Mouse (Mus musculus) testis, adult 2 months (tissue): ENCODE results near the gene Mup16.
A peak's percentile ranks its signal among the peaks of the same experiment; 100 is the strongest.
"Not testable (repeated sequence)": the region's sequence is repeated elsewhere in the genome, so short reads cannot be mapped to it uniquely, and the experiment has no call there.

Experiments used
- CTCF ChIP-seq: fragments of 200-500 bp; IDR thresholded peaks from 2 replicates; pipeline ENCODE4 v1.5.1; 2012; ENCODE audit warnings: low read depth, mild to moderate bottlenecking, inconsistent platforms, low read length, moderate library complexity; ENCODE audit not compliant: control insufficient read depth, insufficient read depth, insufficient replicate concordance
- POLR2A ChIP-seq: fragments of 200-500 bp; IDR thresholded peaks from 2 replicates; pipeline ENCODE4 v1.6.1; 2012; ENCODE audit warnings: low read depth, mild to moderate bottlenecking, inconsistent platforms, low read length, moderate library complexity; ENCODE audit not compliant: control insufficient read depth

GRCm38 (mm10) chr4:61555887-61556286 lies 36.6 kb upstream of the Mup16 start:
- not testable (repeated sequence) for TF ChIP-seq POLR2A
- TF ChIP-seq CTCF: peak; percentile 28; the same call in 1 of the 2 replicates
